Mouse (Mus musculus) mesoderm, embryonic 11.5 days (tissue): ENCODE measurements around the gene Gria3.
A peak's percentile ranks its signal among the peaks of the same experiment; 100 is the strongest.

ENCODE experiments used
- DNase-seq: peaks from one replicate; pipeline ENCODE4 v3.0.0-alpha.2; 2012; ENCODE audit warnings: low read depth, low spot score

Gria3 gene

DNA sequence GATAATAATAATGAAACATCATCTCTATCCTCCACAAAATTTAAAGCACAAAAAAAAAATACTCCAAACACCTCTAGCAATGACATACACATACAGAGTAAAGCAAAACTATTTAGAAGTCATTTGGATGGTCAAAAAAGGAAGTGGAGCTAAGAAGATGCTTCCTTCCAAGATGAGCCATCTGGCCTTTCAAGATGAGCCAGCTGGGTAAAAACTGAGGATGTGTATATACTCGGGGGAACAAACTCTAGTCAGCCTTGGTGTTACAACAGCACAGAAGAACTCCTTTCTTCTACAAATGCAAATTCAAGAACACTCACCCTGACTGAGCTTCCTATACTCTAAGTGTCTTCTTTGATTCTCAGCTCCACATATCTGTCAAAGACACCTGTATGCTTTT, 172.4 kb downstream of the Gria3 start:
- DNase-seq: no peak

DNA sequence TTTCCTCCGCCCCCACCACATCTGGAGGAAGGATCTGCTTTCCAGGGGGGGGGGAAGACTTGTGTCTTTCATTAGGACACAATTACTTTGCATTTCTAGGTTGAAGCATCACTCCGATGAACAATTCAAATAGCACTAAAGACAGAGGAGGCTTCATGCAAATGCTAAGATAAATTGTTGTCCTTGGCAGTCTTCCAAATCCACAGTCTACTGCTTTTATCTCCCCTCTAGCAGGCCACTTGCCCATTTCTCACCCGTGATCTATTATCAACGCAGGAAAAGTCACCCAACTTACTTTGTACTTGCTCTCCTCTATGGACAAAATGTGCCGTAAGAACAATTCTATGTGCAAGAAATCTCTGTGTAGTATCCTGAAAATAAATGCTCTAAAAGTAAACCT, 178.1 kb downstream of the Gria3 start:
- peak; percentile 8 for DNase-seq

DNA sequence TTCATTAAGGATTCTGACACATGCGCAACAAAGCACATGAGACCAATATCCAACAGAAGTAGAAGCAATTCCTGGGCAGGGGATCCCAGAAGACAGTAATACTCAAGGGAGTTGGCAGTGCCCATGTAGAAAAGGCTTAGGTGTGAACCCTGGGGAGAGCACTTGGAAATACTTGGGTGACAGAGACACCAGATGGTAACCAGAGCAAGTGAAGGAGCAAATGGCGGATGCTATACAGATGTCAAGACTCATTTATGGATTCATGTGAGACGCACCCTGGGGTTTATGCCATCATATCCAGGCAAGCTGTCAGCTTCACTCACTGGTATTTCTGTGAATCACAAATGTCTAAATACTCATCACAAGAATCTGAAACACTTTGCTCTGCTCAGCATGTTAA, 187.0 kb downstream of the Gria3 start:
- no peak for DNase-seq

DNA sequence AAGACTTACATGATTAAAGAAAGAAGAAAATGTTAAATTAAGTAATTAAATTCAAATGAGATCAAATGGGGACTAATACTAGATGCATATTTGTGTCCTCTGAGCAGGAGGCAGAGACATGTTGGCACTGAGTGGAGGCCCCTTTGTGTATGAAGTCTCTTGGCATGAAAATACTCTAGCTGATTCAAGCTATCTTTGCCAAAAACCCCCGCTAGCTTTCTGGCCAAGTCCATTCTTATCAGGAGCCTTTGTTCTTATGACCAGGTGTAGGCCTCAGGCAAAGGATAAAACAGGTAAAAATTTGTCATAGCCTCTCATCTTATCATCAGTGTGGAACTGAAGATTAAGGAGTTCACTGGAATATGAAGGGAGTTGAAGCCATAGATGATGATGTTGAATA, 206.5 kb downstream of the Gria3 start:
- DNase-seq: no peak

DNA sequence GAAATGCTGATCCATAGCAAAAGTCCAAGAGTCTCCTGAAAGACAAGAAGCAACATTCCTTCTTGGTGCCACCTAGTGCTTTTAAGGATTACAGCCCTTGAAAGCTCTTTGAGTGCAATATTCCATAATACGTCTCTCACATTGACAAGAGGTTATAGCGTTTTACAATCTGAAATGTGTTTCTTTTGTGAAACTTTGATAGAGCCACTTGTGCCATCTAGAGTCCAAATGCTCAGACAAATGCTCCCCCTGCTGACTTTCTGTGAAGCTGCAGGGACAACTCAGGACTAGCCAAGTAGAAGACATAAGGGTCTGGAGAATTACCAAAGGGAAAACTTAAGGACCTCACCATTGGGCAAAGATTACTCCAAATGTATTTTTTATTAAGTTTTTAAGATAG, 214.3 kb downstream of the Gria3 start:
- no peak for DNase-seq

DNA sequence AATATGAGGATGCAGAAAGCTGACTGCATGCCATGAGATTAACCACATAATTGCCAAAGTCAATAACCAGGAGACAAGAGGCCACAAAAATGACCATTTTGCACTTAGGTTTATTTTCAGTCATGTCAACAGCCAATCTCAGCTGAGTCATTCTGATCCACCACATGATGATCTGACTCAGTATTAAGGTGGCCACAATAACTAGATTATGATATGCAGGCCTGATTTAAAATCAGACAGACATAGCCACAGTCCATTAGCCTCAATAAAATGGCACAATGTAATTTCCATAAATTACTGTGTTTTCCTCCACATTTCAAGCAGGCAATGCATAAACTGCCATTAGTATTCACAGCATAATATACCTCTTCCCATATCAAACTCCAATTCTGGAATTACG, 216.3 kb downstream of the Gria3 start:
- DNase-seq: no peak

DNA sequence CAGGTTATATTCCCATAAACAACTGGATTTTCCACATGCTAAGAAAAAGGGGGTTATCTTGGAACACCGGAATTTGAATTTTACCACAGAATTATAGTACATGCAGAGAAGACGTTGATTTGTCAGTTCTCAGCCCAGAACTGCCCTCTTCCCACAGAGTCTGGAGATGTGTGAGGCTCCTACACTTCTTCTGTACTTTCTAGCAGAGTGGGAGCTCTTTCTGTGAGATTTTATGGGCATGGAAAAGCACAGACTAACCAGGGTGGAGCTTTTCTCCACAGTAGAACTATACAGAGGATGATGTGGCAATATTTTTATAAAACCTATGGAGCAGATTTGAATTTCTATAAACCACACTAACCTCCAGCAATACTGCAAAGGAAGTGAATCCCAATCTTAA, 217.7 kb downstream of the Gria3 start:
- DNase-seq: no peak

DNA sequence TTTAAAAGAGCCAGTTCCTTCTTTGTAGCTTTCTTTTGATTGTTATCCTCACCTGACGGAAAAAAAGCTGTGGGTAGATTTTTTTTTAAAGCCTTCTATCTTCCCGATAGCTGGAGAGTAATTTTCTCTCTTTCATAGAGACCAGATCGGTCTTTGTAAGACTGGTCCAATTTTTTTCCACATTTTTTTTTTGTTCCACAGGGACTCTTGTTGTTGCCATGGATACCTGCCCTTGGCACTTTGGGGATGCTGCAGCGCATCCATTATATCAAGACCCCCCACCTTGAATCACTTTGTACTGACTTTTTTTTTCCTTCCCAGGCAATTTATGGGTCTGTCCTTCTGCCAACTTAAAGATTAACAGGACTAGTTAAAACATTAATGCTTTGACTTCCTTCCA, 232.9 kb downstream of the Gria3 start:
- DNase-seq: peak; percentile 4

DNA sequence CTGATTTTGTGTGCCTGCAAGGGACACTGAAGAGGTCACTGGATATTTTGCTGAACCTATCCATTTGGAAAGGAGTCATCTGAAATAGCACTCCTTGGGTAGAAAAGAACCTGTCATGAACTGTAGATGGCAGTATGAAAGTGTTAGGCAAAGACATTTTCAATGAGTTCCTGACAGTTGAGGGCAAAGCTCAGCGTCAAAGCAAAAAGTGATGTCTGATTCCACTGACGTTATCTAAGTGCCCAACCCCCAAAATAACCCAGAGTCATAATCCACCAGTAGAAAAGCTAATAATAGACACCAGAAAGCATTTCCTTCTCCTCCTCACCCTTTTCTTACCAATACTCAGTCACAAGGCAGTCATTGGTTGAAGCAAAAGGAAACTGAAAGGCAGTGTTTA, 244.3 kb downstream of the Gria3 start:
- no peak for DNase-seq

DNA sequence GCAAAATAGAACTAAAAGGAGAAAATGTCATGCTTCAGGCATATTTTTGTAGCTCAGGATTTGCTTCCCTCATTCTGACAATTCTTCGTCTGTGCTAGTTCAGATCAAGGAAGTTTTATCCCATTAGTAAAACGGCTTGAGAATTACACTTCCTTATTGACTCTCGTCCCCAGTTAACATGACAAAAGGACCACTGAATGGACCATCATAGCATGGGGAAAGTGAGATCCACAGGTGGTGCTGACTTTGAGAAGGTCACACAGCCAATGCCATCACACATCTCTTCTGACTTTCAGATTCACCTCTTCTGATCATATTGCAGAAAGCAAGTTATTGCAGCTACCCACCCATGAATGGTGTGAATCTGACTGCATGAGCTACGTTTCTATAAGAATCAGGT, 257.1 kb downstream of the Gria3 start:
- DNase-seq: no peak

DNA sequence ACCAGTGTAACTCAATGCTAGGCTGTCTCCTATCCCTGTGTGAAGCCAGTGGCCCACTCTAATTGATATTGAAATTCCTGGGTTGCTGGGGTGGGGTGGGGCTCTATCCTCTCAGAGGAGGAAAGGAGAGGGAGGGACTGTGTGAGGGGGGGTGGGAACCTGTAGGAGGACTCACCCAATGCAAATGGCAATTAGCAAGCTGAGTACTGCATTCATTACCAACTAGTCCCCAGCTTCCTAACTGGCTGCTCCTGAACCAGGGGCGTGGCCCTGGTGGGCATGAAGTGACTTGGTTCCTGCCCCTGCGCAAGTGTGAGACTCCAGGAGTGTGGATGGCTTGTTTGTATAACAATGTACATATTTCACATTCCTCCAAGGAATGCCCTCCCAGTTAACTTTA, 288.2 kb downstream of the Gria3 start:
- DNase-seq: no peak

DNA sequence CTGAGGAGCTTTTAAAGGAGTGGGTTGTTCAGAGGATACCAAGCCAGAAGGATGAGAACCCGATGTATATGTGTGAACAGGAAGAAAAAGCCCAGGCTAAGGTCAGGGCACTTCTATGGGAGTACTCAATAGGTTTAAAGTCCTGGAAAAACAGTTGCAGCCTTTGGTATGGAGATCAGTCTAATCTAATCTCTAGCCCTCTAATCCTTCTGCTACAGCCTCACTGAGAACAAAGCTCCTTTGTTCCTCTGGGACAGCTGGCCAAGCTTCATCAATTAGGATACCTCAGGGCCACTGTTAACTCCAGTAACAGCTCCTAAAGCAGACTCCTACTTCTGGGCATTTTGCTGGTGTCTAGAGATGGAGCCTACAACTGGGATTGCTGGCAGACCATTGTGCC, 291.4 kb downstream of the Gria3 start:
- DNase-seq: no peak
